Mouse (Mus musculus): ENCODE measurements around the gene Mettl9. TPM values are rescaled to one million over a fixed set of nuclear protein-coding genes. Genes with fewer than 3 reads are reported as not detected.

Mettl9 gene
- polyA plus RNA-seq, 2 experiments, result 18.5 to 45.3 TPM

DNA sequence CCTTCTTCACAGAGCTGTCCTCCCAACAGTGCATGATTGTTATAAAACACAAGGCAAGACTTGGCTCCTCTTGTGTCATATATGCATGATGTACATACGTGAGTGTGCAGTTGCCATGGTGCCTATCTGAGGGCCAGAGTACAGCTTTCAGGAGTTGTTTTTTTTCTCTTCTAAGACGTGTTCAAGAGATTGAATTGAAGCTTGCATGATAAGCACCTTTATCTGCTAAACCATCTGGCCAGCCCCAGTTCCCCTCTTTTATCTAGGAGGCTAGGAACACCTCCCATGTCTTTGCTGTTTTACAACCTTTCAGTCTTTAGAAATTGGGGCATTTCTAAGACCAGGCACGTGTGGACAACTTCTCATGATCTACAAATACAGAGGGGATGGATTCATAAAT, 77.5 kb downstream of the Mettl9 start:
- WGBS (ENCODE audit: insufficient replicate concordance), result 13% methylated on average over 3 of the region's 3 CpGs
- H3K27me3 ChIP-seq (ENCODE audit: control insufficient read depth, insufficient read depth, low read length), result no peaks in the 10 kb centered on the region
- H3K9ac ChIP-seq (replicated peaks), result no peak overlapping the region
- no peaks in the 10 kb centered on the region for H3K9me3 ChIP-seq (ENCODE audit: control insufficient read depth, low read length)
- TF ChIP-seq CTCF (IDR thresholded peaks at IDR 0.05; ENCODE audit: low read depth) (no peak), EP300 (IDR thresholded peaks at IDR 0.05; ENCODE audit: low read depth) (peak; percentile 51)
- DNase-seq (ENCODE audit: low read depth in 3 of 3, low spot score in 3 of 3) (peak in 2 of 3 experiments; percentile 14 to 28), ATAC-seq (ENCODE audit: insufficient read depth) (peak; percentile 71; the same call in 1 of the 2 replicates)
- no peak overlapping the region for H3K4me2 ChIP-seq (ENCODE audit: low read depth)
- H3K27ac ChIP-seq, result no peak overlapping the region
- H3K4me3 ChIP-seq (ENCODE audit: insufficient read depth in 1 of 2, low read depth in 2 of 2, low read length in 2 of 2), result no peak overlapping the region
- H3K36me3 ChIP-seq (replicated peaks; ENCODE audit: control insufficient read depth, insufficient read depth, low read depth), result no peaks in the 10 kb centered on the region
- peaks cover 0 to 7% of the 10 kb centered on the region in 2 experiments; a peak in 3 of 4 replicates for H3K4me1 ChIP-seq (replicated peaks; ENCODE audit: control insufficient read depth in 2 of 2, insufficient read depth in 2 of 2, low read length in 1 of 2)

DNA sequence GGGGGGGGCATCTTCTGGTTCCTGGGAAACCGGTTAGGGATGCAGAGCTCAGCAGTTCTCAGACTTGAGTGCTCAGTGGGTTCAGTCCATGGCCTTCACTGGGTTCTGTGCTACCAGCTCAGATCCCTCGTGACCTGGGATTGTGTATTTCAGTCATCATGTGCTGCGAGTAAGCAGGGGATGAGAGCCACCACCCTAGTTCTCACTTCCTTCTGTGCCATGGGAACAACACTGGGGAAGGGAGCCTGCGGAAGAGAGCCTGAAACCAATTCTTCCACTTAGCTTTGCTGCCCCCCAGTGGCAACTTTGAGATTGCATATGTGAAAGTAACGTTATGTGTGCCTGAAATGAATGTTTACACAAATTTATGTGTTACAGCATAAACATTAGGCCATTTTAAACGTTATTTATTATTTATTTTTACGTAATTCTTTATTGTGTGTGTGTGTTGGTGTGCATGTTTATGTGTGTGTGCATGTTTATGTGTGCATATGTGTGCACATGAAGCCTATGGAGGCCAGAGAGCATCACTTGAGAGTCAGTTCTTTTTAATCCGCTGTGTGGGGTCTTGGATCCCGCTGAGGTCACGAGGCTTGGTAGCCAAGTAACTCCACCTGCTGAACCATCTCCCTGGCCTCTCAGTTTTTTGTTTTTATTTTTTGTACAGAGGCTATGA, 86.0 kb downstream of the Mettl9 start:
- H3K4me2 ChIP-seq (ENCODE audit: low read depth), result no peak overlapping the region
- no peaks in the 10 kb centered on the region for H3K9me3 ChIP-seq (ENCODE audit: control insufficient read depth, low read length)
- TF ChIP-seq EP300 (IDR thresholded peaks at IDR 0.05; ENCODE audit: low read depth) (no peak), CTCF (IDR thresholded peaks at IDR 0.05; ENCODE audit: low read depth) (peak; percentile 88)
- H3K27me3 ChIP-seq (ENCODE audit: control insufficient read depth, insufficient read depth, low read length), result no peaks in the 10 kb centered on the region
- WGBS (ENCODE audit: insufficient replicate concordance), result 11% methylated on average over 10 of the region's 10 CpGs
- H3K27ac ChIP-seq, result no peak overlapping the region
- H3K4me3 ChIP-seq (ENCODE audit: insufficient read depth in 1 of 2, low read depth in 2 of 2, low read length in 2 of 2), result no peak overlapping the region
- ATAC-seq (ENCODE audit: insufficient read depth), result no peak; the same call in 1 of the 2 replicates
- no peak overlapping the region for H3K9ac ChIP-seq (replicated peaks)
- peak; percentile 38 to 47 (median 39) for DNase-seq (ENCODE audit: low read depth in 3 of 3, low spot score in 3 of 3)
- H3K4me1 ChIP-seq (replicated peaks; ENCODE audit: control insufficient read depth in 2 of 2, insufficient read depth in 2 of 2, low read length in 1 of 2), result no peaks in the 10 kb centered on the region
- H3K36me3 ChIP-seq (replicated peaks; ENCODE audit: control insufficient read depth, insufficient read depth, low read depth), result no peaks in the 10 kb centered on the region

Other genes with a start within 250 kb of the Mettl9 start
- not detected in 2 replicates for gene Gm5737, start 222.1 kb upstream of the Mettl9 start, polyA plus RNA-seq (2012; rRNA removed)
- not detected in 2 replicates for gene Gm5737, start 222.1 kb upstream of the Mettl9 start, polyA plus RNA-seq (2014; fragmentation: Nextera tagmentation; extraction: Ambion mirVana)
- 21.5 and 30.2 TPM in 2 replicates for gene Eef2k, start 191.6 kb upstream of the Mettl9 start, polyA plus RNA-seq (2012; rRNA removed)
- gene Eef2k, start 191.6 kb upstream of the Mettl9 start, polyA plus RNA-seq (2014; fragmentation: Nextera tagmentation; extraction: Ambion mirVana), result 13.4 and 14.5 TPM in 2 replicates
- 5.8 and 9.2 TPM in 2 replicates for gene Polr3e, start 116.7 kb upstream of the Mettl9 start, polyA plus RNA-seq (2012; rRNA removed)
- gene Polr3e, start 116.7 kb upstream of the Mettl9 start, polyA plus RNA-seq (2014; fragmentation: Nextera tagmentation; extraction: Ambion mirVana), result 6.6 and 7.1 TPM in 2 replicates
- gene Cdr2, start 52.1 kb upstream of the Mettl9 start, polyA plus RNA-seq (2012; rRNA removed), result 67.9 and 100 TPM in 2 replicates
- 56.3 and 59.8 TPM in 2 replicates for gene Cdr2, start 52.1 kb upstream of the Mettl9 start, polyA plus RNA-seq (2014; fragmentation: Nextera tagmentation; extraction: Ambion mirVana)
- 0.04 and 0.06 TPM in 2 replicates for gene Mfsd13b, start 51.9 kb upstream of the Mettl9 start, polyA plus RNA-seq (2012; rRNA removed)
- not detected in 2 replicates for gene Mfsd13b, start 51.9 kb upstream of the Mettl9 start, polyA plus RNA-seq (2014; fragmentation: Nextera tagmentation; extraction: Ambion mirVana)
- 3.3 and 4.7 TPM in 2 replicates for gene Igsf6, start 40.1 kb downstream of the Mettl9 start, polyA plus RNA-seq (2012; rRNA removed)
- gene Igsf6, start 40.1 kb downstream of the Mettl9 start, polyA plus RNA-seq (2014; fragmentation: Nextera tagmentation; extraction: Ambion mirVana), result 5.8 and 7.2 TPM in 2 replicates
- gene Otoa, start 47.2 kb downstream of the Mettl9 start, polyA plus RNA-seq (2012; rRNA removed), result 0.01 and 0.03 TPM in 2 replicates
- 0.09 TPM in 1 of 2 replicates, not detected in the other for gene Otoa, start 47.2 kb downstream of the Mettl9 start, polyA plus RNA-seq (2014; fragmentation: Nextera tagmentation; extraction: Ambion mirVana)

All from liver, embryonic 14.5 days (tissue).